Mouse (Mus musculus): Measurements from ENCODE around the gene Samhd1. TPM values are rescaled to one million over a fixed set of nuclear protein-coding genes. Genes with fewer than 3 reads are reported as not detected.

The Samhd1 gene
- polyA plus RNA-seq, 1 experiment, result 82.5 TPM

DNA sequence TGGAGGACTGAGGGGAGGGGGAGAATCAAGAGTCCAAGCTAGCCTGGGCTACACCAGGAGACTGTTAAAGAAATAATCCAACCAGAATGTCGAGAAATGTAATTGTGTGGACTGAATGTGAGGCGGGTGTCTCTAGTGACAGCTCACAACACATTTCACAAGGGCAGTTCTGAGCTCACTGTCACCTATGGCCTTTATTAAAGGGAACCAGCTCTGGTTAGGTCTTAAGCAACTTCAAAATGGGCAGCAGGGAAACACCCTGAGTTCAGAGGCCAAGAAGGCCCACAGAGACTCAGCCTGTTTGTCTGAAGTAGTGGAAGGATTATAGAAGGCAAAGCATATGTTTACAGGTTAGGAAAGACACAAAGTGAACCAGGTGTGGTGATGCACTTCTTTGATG is 18.2 kb upstream of the Samhd1 start:
- Histone ChIP-seq H3K27me3 (ENCODE audit: control insufficient read depth, insufficient read depth, low read length, poor library complexity, severe bottlenecking) (no peaks in the 10 kb centered on the region), H3K36me3 (ENCODE audit: control insufficient read depth, insufficient read depth, low read length, poor library complexity, severe bottlenecking) (no peaks in the 10 kb centered on the region; the same call in 1 of the 2 replicates), H3K27ac (ENCODE audit: insufficient read depth, low read length) (no peak overlapping the region), H3K4me1 (ENCODE audit: control insufficient read depth, insufficient read depth, low read length) (peaks cover 5% of the 10 kb centered on the region), H3K9me3 (replicated peaks; ENCODE audit: control insufficient read depth, insufficient read depth, low read length, poor library complexity, severe bottlenecking) (no peaks in the 10 kb centered on the region), H3K9ac (ENCODE audit: low read depth, poor library complexity, severe bottlenecking) (no peak overlapping the region), H3K4me3 (ENCODE audit: low read depth, low read length) (no peak overlapping the region)
- no peak for TF ChIP-seq CTCF (IDR thresholded peaks at IDR 0.05; ENCODE audit: low read depth, low read length)
- TF ChIP-seq POLR2A (IDR thresholded peaks at IDR 0.05; ENCODE audit: insufficient read depth, low read length), result no peak
- TF ChIP-seq EP300 (IDR thresholded peaks at IDR 0.05; ENCODE audit: insufficient read depth, low read depth, low read length), result no peak

DNA sequence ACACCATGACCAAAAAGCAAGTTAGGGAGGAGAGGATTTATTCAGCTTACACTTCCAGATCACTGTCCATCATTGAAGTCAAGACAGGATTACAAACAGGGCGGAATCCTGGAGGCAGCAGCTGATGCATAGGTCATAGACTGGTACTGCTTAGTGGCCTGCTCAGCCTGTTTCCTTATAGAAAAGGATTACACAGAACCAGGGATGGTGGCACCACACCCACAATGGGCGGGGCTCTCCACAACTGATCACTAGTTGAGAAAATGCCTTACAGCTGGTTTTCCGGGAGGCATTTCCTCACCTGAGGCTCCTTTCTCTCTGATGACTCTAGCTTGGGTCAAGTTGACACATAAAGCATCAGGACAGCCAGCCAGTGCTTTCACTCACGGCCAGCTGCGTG is 13.4 kb upstream of the Samhd1 start:
- Histone ChIP-seq H3K4me1 (ENCODE audit: control insufficient read depth, insufficient read depth, low read length) (peaks cover 11% of the 10 kb centered on the region), H3K27ac (ENCODE audit: insufficient read depth, low read length) (no peak overlapping the region), H3K9ac (ENCODE audit: low read depth, poor library complexity, severe bottlenecking) (no peak overlapping the region), H3K4me3 (ENCODE audit: low read depth, low read length) (no peak overlapping the region), H3K36me3 (ENCODE audit: control insufficient read depth, insufficient read depth, low read length, poor library complexity, severe bottlenecking) (no peaks in the 10 kb centered on the region; the same call in 1 of the 2 replicates), H3K9me3 (replicated peaks; ENCODE audit: control insufficient read depth, insufficient read depth, low read length, poor library complexity, severe bottlenecking) (no peaks in the 10 kb centered on the region), H3K27me3 (ENCODE audit: control insufficient read depth, insufficient read depth, low read length, poor library complexity, severe bottlenecking) (no peaks in the 10 kb centered on the region)
- no peak for TF ChIP-seq POLR2A (IDR thresholded peaks at IDR 0.05; ENCODE audit: insufficient read depth, low read length)
- no peak for TF ChIP-seq CTCF (IDR thresholded peaks at IDR 0.05; ENCODE audit: low read depth, low read length)
- TF ChIP-seq EP300 (IDR thresholded peaks at IDR 0.05; ENCODE audit: insufficient read depth, low read depth, low read length), result no peak

DNA sequence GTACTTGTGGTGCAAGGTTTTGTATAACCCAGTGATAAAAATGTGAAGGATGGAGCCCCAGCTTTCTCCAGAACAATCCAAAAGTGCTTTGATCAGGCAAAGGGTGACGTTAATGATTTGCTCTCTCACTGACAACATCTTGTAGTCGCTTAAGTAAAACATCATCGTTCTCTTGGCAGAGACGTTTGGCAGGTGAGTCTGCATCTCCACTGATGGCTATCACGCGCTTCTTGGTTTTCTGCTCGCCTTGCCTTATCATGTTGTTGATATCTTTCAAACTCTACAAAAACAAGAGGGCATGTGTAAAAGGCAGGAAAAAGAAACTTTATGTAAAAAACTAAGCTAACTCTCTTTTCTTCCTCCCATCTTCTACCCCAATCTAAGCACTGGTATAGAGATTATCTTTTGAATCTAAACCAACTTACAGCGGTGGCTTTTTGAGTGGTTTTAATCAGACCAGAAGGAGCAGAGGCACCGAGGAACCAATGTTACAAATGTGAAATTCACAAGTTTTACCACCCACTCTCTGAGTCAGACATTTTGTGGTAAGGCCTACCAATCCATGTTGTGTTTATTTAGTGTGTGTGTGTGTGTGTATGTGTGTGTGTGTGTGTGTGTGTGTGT is 12.4 kb upstream of the Samhd1 start:
- H3K36me3 ChIP-seq (ENCODE audit: control insufficient read depth, insufficient read depth, low read length, poor library complexity, severe bottlenecking), result no peaks in the 10 kb centered on the region; the same call in 1 of the 2 replicates
- no peaks in the 10 kb centered on the region for H3K27me3 ChIP-seq (ENCODE audit: control insufficient read depth, insufficient read depth, low read length, poor library complexity, severe bottlenecking)
- no peak overlapping the region for H3K27ac ChIP-seq (ENCODE audit: insufficient read depth, low read length)
- H3K4me1 ChIP-seq (ENCODE audit: control insufficient read depth, insufficient read depth, low read length), result peaks cover 11% of the 10 kb centered on the region
- no peak for TF ChIP-seq EP300 (IDR thresholded peaks at IDR 0.05; ENCODE audit: insufficient read depth, low read depth, low read length)
- TF ChIP-seq CTCF (IDR thresholded peaks at IDR 0.05; ENCODE audit: low read depth, low read length), result no peak
- TF ChIP-seq POLR2A (IDR thresholded peaks at IDR 0.05; ENCODE audit: insufficient read depth, low read length), result no peak
- no peak overlapping the region for H3K4me3 ChIP-seq (ENCODE audit: low read depth, low read length)
- H3K9ac ChIP-seq (ENCODE audit: low read depth, poor library complexity, severe bottlenecking), result no peak overlapping the region
- H3K9me3 ChIP-seq (replicated peaks; ENCODE audit: control insufficient read depth, insufficient read depth, low read length, poor library complexity, severe bottlenecking), result no peaks in the 10 kb centered on the region

- H3K9me3 ChIP-seq (replicated peaks; ENCODE audit: control insufficient read depth, insufficient read depth, low read length, poor library complexity, severe bottlenecking), result no peaks in the 10 kb centered on the region
- H3K27me3 ChIP-seq (ENCODE audit: control insufficient read depth, insufficient read depth, low read length, poor library complexity, severe bottlenecking), result no peaks in the 10 kb centered on the region
- H3K36me3 ChIP-seq (ENCODE audit: control insufficient read depth, insufficient read depth, low read length, poor library complexity, severe bottlenecking), result no peaks in the 10 kb centered on the region; the same call in 1 of the 2 replicates
- no peak overlapping the region for H3K9ac ChIP-seq (ENCODE audit: low read depth, poor library complexity, severe bottlenecking)
- H3K4me3 ChIP-seq (ENCODE audit: low read depth, low read length), result no peak overlapping the region
- TF ChIP-seq POLR2A (IDR thresholded peaks at IDR 0.05; ENCODE audit: insufficient read depth, low read length) (no peak), EP300 (IDR thresholded peaks at IDR 0.05; ENCODE audit: insufficient read depth, low read depth, low read length) (no peak), CTCF (IDR thresholded peaks at IDR 0.05; ENCODE audit: low read depth, low read length) (no peak)
- no peak overlapping the region for H3K27ac ChIP-seq (ENCODE audit: insufficient read depth, low read length)
- peaks cover 11% of the 10 kb centered on the region for H3K4me1 ChIP-seq (ENCODE audit: control insufficient read depth, insufficient read depth, low read length)
Observed at GRCm38 (mm10) chr2:157145173-157145572, 10.1 kb upstream of the Samhd1 start.

DNA sequence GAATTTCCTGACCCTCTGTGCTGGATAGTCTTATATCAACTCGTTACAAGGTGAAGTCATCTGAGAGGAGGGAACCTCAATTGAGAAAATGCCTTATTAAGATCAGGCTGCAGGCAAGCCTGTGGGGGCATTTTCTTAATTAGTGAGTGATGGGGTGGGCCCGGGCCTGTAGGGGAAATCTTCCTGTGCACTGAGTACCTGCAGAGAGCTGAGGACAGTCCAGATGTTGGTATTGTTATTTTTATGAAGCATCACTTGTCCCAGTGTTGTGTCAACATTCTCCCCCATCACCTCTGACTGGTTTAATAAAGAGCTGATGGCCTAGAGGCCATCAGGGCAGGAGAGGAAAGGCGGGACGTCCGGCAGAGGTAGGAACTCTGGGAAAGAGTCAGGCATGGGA is 9.1 kb upstream of the Samhd1 start:
- no peak for TF ChIP-seq CTCF (IDR thresholded peaks at IDR 0.05; ENCODE audit: low read depth, low read length)
- TF ChIP-seq EP300 (IDR thresholded peaks at IDR 0.05; ENCODE audit: insufficient read depth, low read depth, low read length), result peak; percentile 74
- Histone ChIP-seq H3K9me3 (replicated peaks; ENCODE audit: control insufficient read depth, insufficient read depth, low read length, poor library complexity, severe bottlenecking) (no peaks in the 10 kb centered on the region), H3K9ac (ENCODE audit: low read depth, poor library complexity, severe bottlenecking) (no peak overlapping the region), H3K4me3 (ENCODE audit: low read depth, low read length) (no peak overlapping the region), H3K4me1 (ENCODE audit: control insufficient read depth, insufficient read depth, low read length) (peaks cover 11% of the 10 kb centered on the region), H3K27ac (ENCODE audit: insufficient read depth, low read length) (0 out of 2 replicates have a peak overlapping the region, but pooled peaks have one; percentile 28), H3K27me3 (ENCODE audit: control insufficient read depth, insufficient read depth, low read length, poor library complexity, severe bottlenecking) (no peaks in the 10 kb centered on the region), H3K36me3 (ENCODE audit: control insufficient read depth, insufficient read depth, low read length, poor library complexity, severe bottlenecking) (no peaks in the 10 kb centered on the region)

- no peak overlapping the region for H3K27ac ChIP-seq (ENCODE audit: insufficient read depth, low read length)
- H3K9me3 ChIP-seq (replicated peaks; ENCODE audit: control insufficient read depth, insufficient read depth, low read length, poor library complexity, severe bottlenecking), result no peaks in the 10 kb centered on the region
- TF ChIP-seq EP300 (IDR thresholded peaks at IDR 0.05; ENCODE audit: insufficient read depth, low read depth, low read length) (no peak), CTCF (IDR thresholded peaks at IDR 0.05; ENCODE audit: low read depth, low read length) (no peak), POLR2A (IDR thresholded peaks at IDR 0.05; ENCODE audit: insufficient read depth, low read length) (no peak)
- H3K36me3 ChIP-seq (ENCODE audit: control insufficient read depth, insufficient read depth, low read length, poor library complexity, severe bottlenecking), result no peaks in the 10 kb centered on the region
- no peak overlapping the region for H3K4me3 ChIP-seq (ENCODE audit: low read depth, low read length)
- H3K27me3 ChIP-seq (ENCODE audit: control insufficient read depth, insufficient read depth, low read length, poor library complexity, severe bottlenecking), result no peaks in the 10 kb centered on the region
- H3K4me1 ChIP-seq (ENCODE audit: control insufficient read depth, insufficient read depth, low read length), result peaks cover 6% of the 10 kb centered on the region
- no peak overlapping the region for H3K9ac ChIP-seq (ENCODE audit: low read depth, poor library complexity, severe bottlenecking)
Observed at GRCm38 (mm10) chr2:157141962-157142361, 6.9 kb upstream of the Samhd1 start.
